Mouse (Mus musculus): ENCODE data around the gene Nupr1. TPM values are rescaled to one million over a fixed set of nuclear protein-coding genes. Genes with fewer than 3 reads are reported as not detected.
A peak's percentile ranks its signal among the peaks of the same experiment; 100 is the strongest.

Gene Nupr1
- total and polyA plus RNA-seq, 3 experiments: 1.8 to 11.0 TPM; not detected in 1

GRCm38 (mm10) chr7:126636733-126637520 is 6.3 kb upstream of the Nupr1 start (continued):
- TF ChIP-seq MAX (IDR thresholded peaks at IDR 0.05; ENCODE audit: low read length): no peak
- TF ChIP-seq CHD1 (IDR thresholded peaks at IDR 0.05; ENCODE audit: low read depth, low read length): no peak
- TF ChIP-seq NRF1 (IDR thresholded peaks at IDR 0.05; ENCODE audit: insufficient read depth, low read depth, low read length, poor library complexity, severe bottlenecking): 0 out of 2 replicates have a peak, but pooled peaks have one; percentile 14

- H3K36me3 ChIP-seq (ENCODE audit: control insufficient read depth in 1 of 2, insufficient read depth in 2 of 2, low read length in 2 of 2): peaks cover 0 to 20% of the 10 kb centered on the region in 2 experiments; a peak in 2 of 4 replicates
- no peak for TF ChIP-seq CHD1 (IDR thresholded peaks at IDR 0.05; ENCODE audit: low read depth, low read length)
- 0 out of 2 replicates have a peak, but pooled peaks have one; percentile 38 for TF ChIP-seq ETS1 (IDR thresholded peaks at IDR 0.05; ENCODE audit: low read depth, low read length)
- TF ChIP-seq CHD2 (IDR thresholded peaks at IDR 0.05; ENCODE audit: low read length): no peak
- TF ChIP-seq POLR2AphosphoS2 (IDR thresholded peaks at IDR 0.05; ENCODE audit: low read length): no peak
- TF ChIP-seq TAL1 (IDR thresholded peaks at IDR 0.05; ENCODE audit: low read length): no peak
- TF ChIP-seq E2F4 (IDR thresholded peaks at IDR 0.05; ENCODE audit: borderline replicate concordance, low read depth, low read length): no peak
- TF ChIP-seq RAD21 (IDR thresholded peaks at IDR 0.05; ENCODE audit: low read depth, low read length): no peak
- TF ChIP-seq ZC3H11A (IDR thresholded peaks at IDR 0.05; ENCODE audit: low read depth, low read length): no peak
- peak; percentile 97 for TF ChIP-seq MAFK (IDR thresholded peaks at IDR 0.05; ENCODE audit: borderline replicate concordance, low read depth, low read length)
- no peak for TF ChIP-seq MEF2A (IDR thresholded peaks at IDR 0.05; ENCODE audit: extremely low read depth, insufficient replicate concordance, low read depth, low read length, poor library complexity, severe bottlenecking)
- TF ChIP-seq EP300 (IDR thresholded peaks at IDR 0.05; ENCODE audit: low read depth in 1 of 2, low read length in 2 of 2): peak in 1 of 2 experiments; percentile 34; a peak in 1 of 4 replicates
- no peak for TF ChIP-seq POLR2A (IDR thresholded peaks at IDR 0.05; ENCODE audit: control insufficient read depth in 1 of 2, insufficient read depth in 1 of 2, low read depth in 1 of 2, low read length in 2 of 2, poor library complexity in 1 of 2)
- TF ChIP-seq MAX (IDR thresholded peaks at IDR 0.05; ENCODE audit: low read length): no peak
- no peak for TF ChIP-seq UBTF (IDR thresholded peaks at IDR 0.05; ENCODE audit: borderline replicate concordance, insufficient read depth, low read depth, low read length)
- TF ChIP-seq MYC (IDR thresholded peaks at IDR 0.05; ENCODE audit: low read depth, low read length): no peak
- TF ChIP-seq SMC3 (IDR thresholded peaks at IDR 0.05; ENCODE audit: low read depth, low read length): no peak
- no peak for TF ChIP-seq NELFE (IDR thresholded peaks at IDR 0.05; ENCODE audit: low read depth, low read length)
- TF ChIP-seq GABPA (IDR thresholded peaks at IDR 0.05; ENCODE audit: low read depth, low read length): peak; percentile 79; the same call in 1 of the 2 replicates
- TF ChIP-seq ZMIZ1 (IDR thresholded peaks at IDR 0.05; ENCODE audit: low read depth, low read length): no peak
- TF ChIP-seq SIN3A (IDR thresholded peaks at IDR 0.05; ENCODE audit: low read length): peak; percentile 15; the same call in 1 of the 2 replicates
- peak; percentile 40; the same call in 1 of the 2 replicates for TF ChIP-seq RCOR1 (IDR thresholded peaks at IDR 0.05; ENCODE audit: low read depth, low read length)
- TF ChIP-seq KAT2A (conservative IDR thresholded peaks at IDR 0.05; ENCODE audit: low read depth, low read length): no peak
- no peak for TF ChIP-seq NRF1 (IDR thresholded peaks at IDR 0.05; ENCODE audit: insufficient read depth, low read depth, low read length, poor library complexity, severe bottlenecking)
- no peak for TF ChIP-seq ELF1 (IDR thresholded peaks at IDR 0.05; ENCODE audit: low read depth, low read length)
- TF ChIP-seq HCFC1 (IDR thresholded peaks at IDR 0.05; ENCODE audit: low read depth, low read length): no peak
- no peak for TF ChIP-seq ZKSCAN1 (IDR thresholded peaks at IDR 0.05; ENCODE audit: low read depth, low read length)
- TF ChIP-seq POLR2AphosphoS5 (IDR thresholded peaks at IDR 0.05; ENCODE audit: borderline replicate concordance, low read depth, low read length): no peak
- TF ChIP-seq CTCF (IDR thresholded peaks at IDR 0.05 in 2 of 3, conservative IDR thresholded peaks at IDR 0.05 in 1 of 3; ENCODE audit: control insufficient read depth in 1 of 3, insufficient read depth in 1 of 3, low read depth in 2 of 3, low read length in 3 of 3, poor library complexity in 1 of 3, severe bottlenecking in 1 of 3): no peak
- no peak for TF ChIP-seq USF1 (IDR thresholded peaks at IDR 0.05; ENCODE audit: low read depth, low read length)
- TF ChIP-seq MXI1 (IDR thresholded peaks at IDR 0.05; ENCODE audit: low read depth, low read length): no peak
- TF ChIP-seq BHLHE40 (IDR thresholded peaks at IDR 0.05; ENCODE audit: borderline replicate concordance, low read depth, low read length): no peak
- 0 out of 2 replicates have a peak, but pooled peaks have one; percentile 20 for TF ChIP-seq TCF12 (IDR thresholded peaks at IDR 0.05; ENCODE audit: low read depth, low read length)
- peak; percentile 24; the same call in 1 of the 2 replicates for TF ChIP-seq MYB (IDR thresholded peaks at IDR 0.05; ENCODE audit: low read depth, low read length)
These were observed 4.7 kb upstream of the Nupr1 start for GRCm38 (mm10) chr7:126635375-126635774.

More at GRCm38 (mm10) chr7:126635375-126635774, 4.7 kb upstream of the Nupr1 start:
- no peak overlapping the region for H3K27ac ChIP-seq (ENCODE audit: control insufficient read depth, low read depth, low read length)
- no peaks in the 10 kb centered on the region for H3K27me3 ChIP-seq (ENCODE audit: control insufficient read depth in 1 of 2, insufficient read depth in 2 of 2, low read length in 2 of 2)
- no peaks in the 10 kb centered on the region for H3K79me2 ChIP-seq (ENCODE audit: control insufficient read depth, insufficient read depth, low read length, poor library complexity)
- peak; percentile 55 for DNase-seq (ENCODE audit: low read depth, low spot score)
- H3K9me3 ChIP-seq (replicated peaks; ENCODE audit: insufficient read depth, low read length): no peaks in the 10 kb centered on the region
- H3K4me3 ChIP-seq (ENCODE audit: control insufficient read depth in 1 of 2, insufficient read depth in 1 of 2, low read depth in 2 of 2, low read length in 2 of 2): no peak overlapping the region
- H3K9ac ChIP-seq (ENCODE audit: control insufficient read depth, low read depth, low read length, poor library complexity, severe bottlenecking): no peak overlapping the region
- peaks cover 24 to 32% of the 10 kb centered on the region in 2 experiments for H3K4me1 ChIP-seq (ENCODE audit: control insufficient read depth in 1 of 2, insufficient read depth in 2 of 2, low read length in 2 of 2)

Measured in MEL (cell line).